Mouse (Mus musculus): ENCODE results near the gene Pitpnc1. TPM values are rescaled to one million over a fixed set of nuclear protein-coding genes. Genes with fewer than 3 reads are reported as not detected.

The Pitpnc1 gene
- polyA plus RNA-seq, 1 experiment, result not detected

DNA sequence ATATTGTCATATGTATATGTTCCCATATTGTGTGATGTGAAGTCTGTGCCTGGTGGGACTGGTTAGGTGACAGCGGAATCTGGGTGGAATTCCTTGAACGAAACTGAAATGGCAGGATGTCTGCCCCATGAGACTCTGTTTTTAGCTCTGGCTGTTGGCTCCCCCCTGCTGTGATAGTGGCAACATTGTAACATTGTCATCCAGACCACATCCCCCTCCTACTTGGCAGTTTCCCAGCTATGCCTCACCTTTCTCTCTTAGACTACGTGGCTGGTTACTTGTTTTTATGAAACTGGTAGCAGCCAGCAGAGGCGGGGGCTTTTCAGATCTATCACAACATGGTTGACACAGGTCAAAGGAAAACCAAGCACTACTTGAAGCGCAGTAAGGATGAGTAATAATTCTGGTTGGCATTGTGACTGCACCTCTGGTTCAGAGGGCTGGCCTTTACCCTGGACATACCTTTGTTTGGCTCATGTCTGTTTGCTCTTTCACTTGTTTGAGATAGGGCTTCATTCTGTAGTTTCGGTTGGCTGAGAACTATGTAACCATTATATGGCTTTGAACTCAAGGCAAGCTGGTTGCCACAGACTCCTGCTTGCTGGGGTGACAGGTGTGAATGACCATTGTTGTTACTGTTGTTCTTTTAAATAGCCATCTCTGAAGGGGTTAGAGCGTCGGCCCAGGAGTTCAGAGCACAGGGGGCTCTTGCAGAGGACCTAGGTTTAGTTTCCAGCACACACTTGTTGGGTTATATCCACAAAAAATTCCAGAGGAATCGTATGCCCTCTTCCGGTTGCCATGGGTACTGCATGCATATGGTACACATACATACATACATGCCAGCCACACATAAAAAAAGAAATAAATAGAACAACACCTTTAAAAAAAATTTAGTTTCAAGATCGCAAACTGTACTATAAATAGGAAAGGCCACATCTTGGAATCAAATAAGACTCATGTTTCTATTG, 183.0 kb downstream of the Pitpnc1 start:
- Histone ChIP-seq H3K4me3 (ENCODE audit: insufficient read depth, low read depth, low read length) (no peak overlapping the region), H3K27ac (ENCODE audit: insufficient read depth, low read depth, low read length) (no peak overlapping the region), H3K4me1 (ENCODE audit: control insufficient read depth, insufficient read depth, low read length) (0 out of 2 replicates have a peak, but pooled peaks cover 3% of the 10 kb centered on the region)
- no peak for TF ChIP-seq POLR2A (IDR thresholded peaks at IDR 0.05; ENCODE audit: insufficient read depth, low read depth, low read length)
- TF ChIP-seq CTCF (IDR thresholded peaks at IDR 0.05; ENCODE audit: insufficient read depth, low read depth, low read length), result no peak
- 89% methylated on average over 11 of the region's 11 CpGs for WGBS

DNA sequence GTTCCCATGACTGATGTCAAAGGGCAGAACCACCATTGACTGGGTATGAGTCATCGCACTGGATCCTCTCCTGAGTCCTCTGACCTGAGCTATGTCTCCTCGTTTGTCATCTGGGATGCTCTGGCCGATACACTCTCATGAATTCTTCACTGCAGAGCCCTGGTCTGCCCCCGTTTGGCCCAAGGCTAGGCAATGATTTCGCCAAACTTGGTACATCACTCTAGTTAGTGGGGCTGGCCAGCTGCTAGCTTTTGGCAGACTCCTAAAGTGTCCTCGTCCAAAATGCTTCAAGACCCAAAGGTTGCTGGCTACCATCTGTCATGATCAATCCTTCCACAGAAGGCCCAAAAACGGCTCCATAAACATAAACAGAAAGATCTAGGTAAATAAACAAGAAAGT, 184.8 kb downstream of the Pitpnc1 start:
- no peak for TF ChIP-seq POLR2A (IDR thresholded peaks at IDR 0.05; ENCODE audit: insufficient read depth, low read depth, low read length)
- TF ChIP-seq CTCF (IDR thresholded peaks at IDR 0.05; ENCODE audit: insufficient read depth, low read depth, low read length), result no peak
- no peak overlapping the region for H3K27ac ChIP-seq (ENCODE audit: insufficient read depth, low read depth, low read length)
- 74% methylated on average over 7 of the region's 7 CpGs for WGBS
- no peaks in the 10 kb centered on the region for H3K4me1 ChIP-seq (ENCODE audit: control insufficient read depth, insufficient read depth, low read length)
- H3K4me3 ChIP-seq (ENCODE audit: insufficient read depth, low read depth, low read length), result no peak overlapping the region

DNA sequence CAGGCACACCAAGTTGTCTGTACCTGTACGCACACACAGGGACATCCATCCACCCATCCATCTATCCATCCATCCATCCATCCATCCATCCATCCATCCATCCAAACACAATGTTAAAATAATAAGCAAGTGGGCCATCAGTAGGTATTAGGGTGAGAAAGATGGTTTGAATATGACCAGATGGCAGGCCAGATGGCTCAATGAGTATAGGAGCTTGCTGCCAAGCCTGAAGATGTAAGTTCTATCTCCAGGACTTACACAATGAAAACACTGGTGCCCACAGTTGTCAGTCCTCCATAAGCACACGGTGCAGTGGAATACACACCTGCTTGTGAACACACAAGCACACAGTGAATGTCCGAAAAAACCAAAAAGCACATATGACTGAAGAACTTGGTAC, 186.9 kb downstream of the Pitpnc1 start:
- H3K4me1 ChIP-seq (ENCODE audit: control insufficient read depth, insufficient read depth, low read length), result no peaks in the 10 kb centered on the region
- no peak overlapping the region for H3K4me3 ChIP-seq (ENCODE audit: insufficient read depth, low read depth, low read length)
- TF ChIP-seq CTCF (IDR thresholded peaks at IDR 0.05; ENCODE audit: insufficient read depth, low read depth, low read length), result no peak
- TF ChIP-seq POLR2A (IDR thresholded peaks at IDR 0.05; ENCODE audit: insufficient read depth, low read depth, low read length), result no peak
- H3K27ac ChIP-seq (ENCODE audit: insufficient read depth, low read depth, low read length), result no peak overlapping the region
- WGBS, result over 99% methylated on average over 3 of the region's 3 CpGs

DNA sequence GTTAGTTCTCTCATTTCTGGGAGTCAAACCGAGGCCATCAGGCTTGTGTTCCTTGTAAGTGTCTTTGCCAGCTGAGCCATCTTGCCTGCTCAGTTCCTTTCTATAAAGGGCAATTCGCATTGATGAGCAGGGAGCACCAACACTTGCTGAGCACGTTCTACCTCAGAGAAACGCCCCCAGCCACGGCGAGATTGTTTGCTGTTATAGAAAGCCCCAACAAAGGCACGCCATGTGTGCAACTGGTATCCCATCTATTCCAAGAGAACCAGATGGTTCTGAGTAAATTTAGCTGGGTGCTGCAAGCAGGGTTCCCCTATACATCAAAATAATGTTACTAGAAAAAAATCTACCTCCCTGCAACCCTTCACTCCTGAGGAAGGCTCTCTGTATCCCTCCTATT, 188.0 kb downstream of the Pitpnc1 start:
- no peak for TF ChIP-seq CTCF (IDR thresholded peaks at IDR 0.05; ENCODE audit: insufficient read depth, low read depth, low read length)
- H3K27ac ChIP-seq (ENCODE audit: insufficient read depth, low read depth, low read length), result no peak overlapping the region
- no peak overlapping the region for H3K4me3 ChIP-seq (ENCODE audit: insufficient read depth, low read depth, low read length)
- 80% methylated on average over 7 of the region's 7 CpGs for WGBS
- H3K4me1 ChIP-seq (ENCODE audit: control insufficient read depth, insufficient read depth, low read length), result no peaks in the 10 kb centered on the region

DNA sequence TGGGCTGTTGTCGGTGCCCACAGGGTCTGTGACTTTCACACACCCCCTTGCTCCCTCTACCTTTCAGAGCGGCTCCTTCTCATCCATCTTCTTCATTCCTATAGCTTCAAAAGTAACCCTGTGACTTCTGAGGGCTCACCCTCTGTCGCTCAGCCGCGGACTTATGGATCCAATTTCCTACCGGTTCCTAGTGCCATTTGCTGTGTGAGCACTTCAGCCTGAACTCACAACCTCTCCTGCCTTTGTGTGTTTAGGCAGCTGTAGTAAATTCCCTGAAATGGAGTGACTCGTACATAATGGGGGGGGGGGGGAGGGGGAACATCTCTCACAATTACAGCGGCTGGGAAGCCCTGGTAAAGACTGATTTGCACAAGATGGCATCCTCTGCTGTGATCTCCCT, 191.2 kb downstream of the Pitpnc1 start:
- no peak overlapping the region for H3K27ac ChIP-seq (ENCODE audit: insufficient read depth, low read depth, low read length)
- TF ChIP-seq CTCF (IDR thresholded peaks at IDR 0.05; ENCODE audit: insufficient read depth, low read depth, low read length), result no peak
- TF ChIP-seq POLR2A (IDR thresholded peaks at IDR 0.05; ENCODE audit: insufficient read depth, low read depth, low read length), result no peak
- 65% methylated on average over 8 of the region's 8 CpGs for WGBS
- no peaks in the 10 kb centered on the region for H3K4me1 ChIP-seq (ENCODE audit: control insufficient read depth, insufficient read depth, low read length)
- no peak overlapping the region for H3K4me3 ChIP-seq (ENCODE audit: insufficient read depth, low read depth, low read length)

DNA sequence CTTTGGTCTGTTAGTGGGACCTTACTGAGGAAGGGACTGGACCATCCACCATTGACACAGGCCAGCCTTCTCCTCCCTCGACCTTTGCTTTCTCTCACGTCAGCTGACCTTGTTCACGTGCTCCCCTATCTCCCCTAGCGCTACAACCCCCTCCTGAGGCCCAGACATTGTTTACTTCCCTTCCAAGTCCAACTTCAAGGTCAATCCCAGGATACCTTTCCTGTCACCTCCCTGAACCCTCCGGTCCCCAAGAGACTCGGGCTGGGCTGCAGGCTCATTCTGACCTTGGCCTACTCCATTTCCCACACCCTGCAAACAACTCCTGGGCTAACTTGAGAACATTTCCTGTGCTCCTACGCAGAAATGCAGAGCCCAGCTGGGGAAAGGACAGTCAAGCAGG, 193.6 kb downstream of the Pitpnc1 start:
- Histone ChIP-seq H3K4me3 (ENCODE audit: insufficient read depth, low read depth, low read length) (no peak overlapping the region), H3K4me1 (ENCODE audit: control insufficient read depth, insufficient read depth, low read length) (no peaks in the 10 kb centered on the region), H3K27ac (ENCODE audit: insufficient read depth, low read depth, low read length) (no peak overlapping the region)
- WGBS, result 81% methylated on average over 7 of the region's 7 CpGs
- TF ChIP-seq POLR2A (IDR thresholded peaks at IDR 0.05; ENCODE audit: insufficient read depth, low read depth, low read length) (no peak), CTCF (IDR thresholded peaks at IDR 0.05; ENCODE audit: insufficient read depth, low read depth, low read length) (no peak)

DNA sequence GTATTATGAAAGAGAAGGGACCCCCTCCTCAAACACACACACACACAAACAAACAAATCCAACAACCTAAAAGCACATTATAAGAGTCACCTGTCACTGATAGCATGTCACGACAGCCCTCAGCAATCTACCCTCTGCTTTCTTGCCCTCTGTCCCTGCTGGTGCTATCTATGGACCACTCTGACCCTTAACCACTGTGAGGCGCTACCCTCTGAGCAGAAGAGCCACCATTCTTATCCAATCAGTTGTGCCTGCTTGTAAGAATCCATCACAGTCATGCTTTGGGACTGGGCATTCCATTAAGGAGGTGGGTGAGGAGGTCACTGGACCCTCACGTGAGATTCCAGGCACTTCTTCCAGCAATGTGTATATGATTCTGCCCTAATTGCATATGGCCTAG, 194.2 kb downstream of the Pitpnc1 start:
- H3K27ac ChIP-seq (ENCODE audit: insufficient read depth, low read depth, low read length), result no peak overlapping the region
- no peak overlapping the region for H3K4me3 ChIP-seq (ENCODE audit: insufficient read depth, low read depth, low read length)
- no peaks in the 10 kb centered on the region for H3K4me1 ChIP-seq (ENCODE audit: control insufficient read depth, insufficient read depth, low read length)
- no peak for TF ChIP-seq POLR2A (IDR thresholded peaks at IDR 0.05; ENCODE audit: insufficient read depth, low read depth, low read length)
- TF ChIP-seq CTCF (IDR thresholded peaks at IDR 0.05; ENCODE audit: insufficient read depth, low read depth, low read length), result no peak
- WGBS, result 81% methylated on average over 3 of the region's 3 CpGs

DNA sequence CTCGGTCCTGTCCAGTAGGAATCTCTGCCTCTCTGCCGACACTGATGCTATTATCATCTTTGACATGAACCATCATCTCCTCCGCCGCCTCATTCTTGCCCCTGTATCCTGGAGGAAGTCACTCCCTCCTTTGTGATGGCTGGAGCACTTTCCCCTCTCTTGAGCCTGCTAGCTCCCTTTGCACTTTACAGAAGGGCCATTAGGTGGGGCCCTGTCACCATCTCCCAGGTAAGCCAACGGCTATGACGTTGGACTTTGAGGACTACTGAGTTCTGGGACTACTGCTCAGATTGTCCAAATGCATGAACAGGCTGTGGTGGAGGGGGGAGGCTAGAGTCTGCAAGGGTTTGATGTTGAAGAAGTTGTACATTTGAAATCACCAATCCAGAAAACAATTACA, 194.6 kb downstream of the Pitpnc1 start:
- 40% methylated on average over 6 of the region's 6 CpGs for WGBS
- TF ChIP-seq POLR2A (IDR thresholded peaks at IDR 0.05; ENCODE audit: insufficient read depth, low read depth, low read length), result no peak
- no peak for TF ChIP-seq CTCF (IDR thresholded peaks at IDR 0.05; ENCODE audit: insufficient read depth, low read depth, low read length)
- no peak overlapping the region for H3K4me3 ChIP-seq (ENCODE audit: insufficient read depth, low read depth, low read length)
- no peaks in the 10 kb centered on the region for H3K4me1 ChIP-seq (ENCODE audit: control insufficient read depth, insufficient read depth, low read length)
- H3K27ac ChIP-seq (ENCODE audit: insufficient read depth, low read depth, low read length), result no peak overlapping the region

DNA sequence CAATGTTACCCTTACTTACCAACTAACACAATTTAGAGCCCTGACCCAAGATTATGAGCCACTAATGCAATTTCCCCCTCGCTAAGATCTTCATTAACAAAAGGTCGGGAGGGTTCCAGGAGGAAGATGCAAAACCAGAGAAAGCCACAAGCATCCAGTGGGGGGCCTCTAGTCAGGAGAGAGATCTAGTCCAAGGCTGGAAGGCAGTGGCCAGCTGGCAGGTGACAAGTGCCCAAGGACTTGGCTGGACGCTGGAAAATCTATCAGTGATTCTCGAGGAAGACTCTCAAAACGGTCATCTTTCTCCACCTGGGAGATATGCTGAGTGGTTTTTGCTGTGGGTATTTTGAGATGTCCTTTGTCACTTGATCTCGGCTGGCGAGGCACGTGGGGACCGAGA, 196.3 kb downstream of the Pitpnc1 start:
- H3K4me3 ChIP-seq (ENCODE audit: insufficient read depth, low read depth, low read length), result no peak overlapping the region
- TF ChIP-seq CTCF (IDR thresholded peaks at IDR 0.05; ENCODE audit: insufficient read depth, low read depth, low read length) (no peak), POLR2A (IDR thresholded peaks at IDR 0.05; ENCODE audit: insufficient read depth, low read depth, low read length) (no peak)
- 82% methylated on average over 9 of the region's 9 CpGs for WGBS

More for the DNA sequence above, 196.3 kb downstream of the Pitpnc1 start:
- H3K27ac ChIP-seq (ENCODE audit: insufficient read depth, low read depth, low read length), result no peak overlapping the region
- no peaks in the 10 kb centered on the region for H3K4me1 ChIP-seq (ENCODE audit: control insufficient read depth, insufficient read depth, low read length)
